Mouse (Mus musculus) C2C12 (cell line): ENCODE results near the gene Cd209g.

Experiments used
- CEBPB ChIP-seq: IDR thresholded peaks from one replicate; pipeline ENCODE4 v1.6.1; 2011; ENCODE audit warnings: low read depth, mild to moderate bottlenecking, control low read depth, moderate library complexity
- CTCF ChIP-seq: IDR thresholded peaks from one replicate; pipeline ENCODE4 v1.5.1; 2011; ENCODE audit not compliant: control insufficient read depth, insufficient read depth, insufficient read length
- FOSL1 ChIP-seq: IDR thresholded peaks from one replicate; pipeline ENCODE4 v1.8.0; 2011; ENCODE audit warnings: mild to moderate bottlenecking, low read length; ENCODE audit not compliant: poor library complexity, insufficient read depth, severe bottlenecking
- MAX ChIP-seq: IDR thresholded peaks from one replicate; pipeline ENCODE4 v1.6.1; 2011; ENCODE audit warnings: mild to moderate bottlenecking, control low read depth
- MYOD1 ChIP-seq: IDR thresholded peaks from one replicate; pipeline ENCODE4 v1.6.1; 2011; ENCODE audit warnings: low read depth; ENCODE audit not compliant: control insufficient read depth, insufficient read length
- MYOG ChIP-seq: IDR thresholded peaks from one replicate; pipeline ENCODE4 v1.6.1; 2011; ENCODE audit not compliant: control insufficient read depth, insufficient read length; ENCODE audit errors: extremely low read depth
- USF1 ChIP-seq: IDR thresholded peaks from one replicate; pipeline ENCODE4 v1.6.1; 2011; ENCODE audit warnings: low read depth, mild to moderate bottlenecking, control low read depth, moderate library complexity

- no peak for TF ChIP-seq CTCF
- TF ChIP-seq MYOD1: no peak
- TF ChIP-seq MAX: no peak
- no peak for TF ChIP-seq FOSL1
- no peak for TF ChIP-seq USF1
- TF ChIP-seq CEBPB: no peak
- TF ChIP-seq MYOG: no peak
Observed at GRCm38 (mm10) chr8:4141721-4142120, 7.8 kb downstream of the Cd209g start.
